Mouse (Mus musculus): ENCODE results near the gene Polr2e.

GRCm38 (mm10) chr10:80086847-80087246 lies 47.3 kb upstream of the Polr2e start:
- no peak for TF ChIP-seq CTCF (IDR thresholded peaks at IDR 0.05; ENCODE audit: low read depth, low read length)
- TF ChIP-seq POLR2A (IDR thresholded peaks at IDR 0.05; ENCODE audit: borderline replicate concordance, low read depth, low read length), result no peak
